Mouse (Mus musculus): ENCODE measurements around the gene Tk2.

GRCm38 (mm10) chr8:104217601-104218000 is 30.8 kb downstream of the Tk2 start:
- no peak for TF ChIP-seq POLR2A (IDR thresholded peaks at IDR 0.05; ENCODE audit: low read depth, low read length)
- no peak for TF ChIP-seq CTCF (IDR thresholded peaks at IDR 0.05; ENCODE audit: extremely low read depth, insufficient read length, insufficient replicate concordance, low read depth, low read length)
